Mouse (Mus musculus): ENCODE data around the gene Vwa8. TPM values are rescaled to one million over a fixed set of nuclear protein-coding genes. Genes with fewer than 3 reads are reported as not detected.

Vwa8 gene
- polyA plus RNA-seq, 1 experiment from 2014 or later, result 14.7 TPM

DNA sequence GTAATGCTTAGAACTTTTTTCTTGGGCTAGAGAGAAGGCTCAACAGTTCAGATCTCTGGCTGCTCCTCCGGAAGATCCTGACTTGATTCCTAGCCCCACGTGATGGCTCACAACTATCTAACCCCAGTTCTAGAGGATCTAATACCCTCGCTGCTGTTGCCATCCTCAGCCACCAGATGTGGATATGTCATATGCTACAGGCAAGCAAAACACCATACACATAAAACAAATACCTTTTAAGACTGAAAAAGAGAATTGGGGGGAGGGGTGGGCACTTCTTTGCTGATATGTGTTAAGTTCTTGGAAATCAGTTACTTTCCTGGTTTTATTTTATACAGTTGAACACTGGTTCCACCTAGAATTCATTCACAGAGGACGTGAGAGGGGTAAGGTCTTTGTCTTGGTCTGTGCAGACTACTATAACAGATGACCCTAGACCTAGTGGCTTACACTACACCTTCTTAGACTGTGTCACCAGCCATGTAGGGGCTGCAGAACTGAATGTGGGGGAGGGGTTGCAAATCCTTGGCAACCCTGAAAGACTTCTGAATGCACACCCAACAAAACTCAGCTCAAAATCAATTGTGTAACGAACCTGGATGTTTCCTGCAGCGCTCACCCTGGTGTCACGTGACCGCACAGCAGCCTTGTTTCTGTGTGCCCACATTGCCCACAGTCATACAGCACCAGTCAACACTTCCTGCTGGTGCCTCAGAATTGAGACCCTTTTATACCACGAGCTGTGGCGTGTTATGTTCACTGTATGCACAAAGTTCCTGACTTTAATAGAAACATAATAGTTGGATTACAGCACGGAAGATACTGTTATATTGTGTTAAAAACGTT is 394.4 kb downstream of the Vwa8 start:
- WGBS, result 81% methylated on average over 12 of the region's 12 CpGs
- no peak overlapping the region for H3K4me2 ChIP-seq (replicated peaks; ENCODE audit: low read depth, low read length)
- H3K27me3 ChIP-seq (ENCODE audit: control insufficient read depth, insufficient read depth, low read length), result no peaks in the 10 kb centered on the region
- no peaks in the 10 kb centered on the region for H3K36me3 ChIP-seq (ENCODE audit: control insufficient read depth, insufficient read depth, low read length)
- no peak overlapping the region for H3K27ac ChIP-seq (ENCODE audit: low read length)
- no peak for ATAC-seq (ENCODE audit: insufficient number of reproducible peaks, insufficient read depth, low FRiP score, low read depth)
- H3K4me3 ChIP-seq (ENCODE audit: low read depth, low read length), result no peak overlapping the region
- H3K4me1 ChIP-seq (ENCODE audit: control insufficient read depth, insufficient read depth, low read length), result 0 out of 2 replicates have a peak, but pooled peaks cover under 1% of the 10 kb centered on the region
- H3K9me3 ChIP-seq (ENCODE audit: control insufficient read depth, low read depth, low read length), result peaks cover 4% of the 10 kb centered on the region; the same call in 1 of the 2 replicates
- H3K9ac ChIP-seq (replicated peaks; ENCODE audit: low read depth, low read length), result no peak overlapping the region

GRCm38 (mm10) chr14:79244571-79244970 is 395.7 kb downstream of the Vwa8 start:
- H3K9me3 ChIP-seq (ENCODE audit: control insufficient read depth, low read depth, low read length), result peaks cover 4% of the 10 kb centered on the region; the same call in 1 of the 2 replicates
- 74% methylated on average over 3 of the region's 3 CpGs for WGBS
- H3K4me1 ChIP-seq (ENCODE audit: control insufficient read depth, insufficient read depth, low read length), result 0 out of 2 replicates have a peak, but pooled peaks cover 3% of the 10 kb centered on the region
- ATAC-seq (ENCODE audit: insufficient number of reproducible peaks, insufficient read depth, low FRiP score, low read depth), result no peak
- no peak overlapping the region for H3K9ac ChIP-seq (replicated peaks; ENCODE audit: low read depth, low read length)
- H3K4me2 ChIP-seq (replicated peaks; ENCODE audit: low read depth, low read length), result no peak overlapping the region
- H3K4me3 ChIP-seq (ENCODE audit: low read depth, low read length), result no peak overlapping the region
- no peaks in the 10 kb centered on the region for H3K36me3 ChIP-seq (ENCODE audit: control insufficient read depth, insufficient read depth, low read length)
- no peaks in the 10 kb centered on the region for H3K27me3 ChIP-seq (ENCODE audit: control insufficient read depth, insufficient read depth, low read length)
- no peak overlapping the region for H3K27ac ChIP-seq (ENCODE audit: low read length)

DNA sequence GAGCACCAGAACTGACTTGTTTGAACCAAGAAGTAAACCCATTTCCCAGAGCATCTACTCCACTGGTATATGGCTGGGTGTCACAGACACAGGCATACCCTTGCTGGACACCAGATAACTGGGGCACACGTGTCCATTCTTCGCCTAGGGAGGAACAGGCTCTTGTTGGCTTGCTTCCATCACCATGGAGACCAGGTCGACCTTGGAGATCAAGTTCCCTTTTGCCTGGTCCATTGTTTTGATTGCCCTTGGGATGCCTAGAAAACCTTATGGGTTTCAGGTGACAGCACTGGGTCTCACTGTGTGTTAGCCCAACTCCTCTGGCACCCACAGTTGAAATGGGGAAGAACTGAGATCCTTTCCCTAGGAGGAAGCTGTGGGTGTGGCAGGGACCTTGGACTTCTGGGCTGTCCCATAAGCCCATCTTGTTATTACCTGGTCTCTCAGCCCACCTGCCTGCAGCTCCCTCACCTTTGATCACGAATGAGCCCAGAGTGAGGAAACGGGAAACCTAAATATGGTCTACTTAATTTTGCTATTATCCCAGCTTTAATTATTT is 403.0 kb downstream of the Vwa8 start:
- H3K9me3 ChIP-seq (ENCODE audit: control insufficient read depth, low read depth, low read length), result no peaks in the 10 kb centered on the region
- H3K9ac ChIP-seq (replicated peaks; ENCODE audit: low read depth, low read length), result no peak overlapping the region
- no peak overlapping the region for H3K4me2 ChIP-seq (replicated peaks; ENCODE audit: low read depth, low read length)
- 64% methylated on average over 5 of the region's 5 CpGs for WGBS
- H3K27me3 ChIP-seq (ENCODE audit: control insufficient read depth, insufficient read depth, low read length), result no peaks in the 10 kb centered on the region
- no peak for ATAC-seq (ENCODE audit: insufficient number of reproducible peaks, insufficient read depth, low FRiP score, low read depth)
- no peak overlapping the region for H3K27ac ChIP-seq (ENCODE audit: low read length)
- H3K4me3 ChIP-seq (ENCODE audit: low read depth, low read length), result no peak overlapping the region
- H3K36me3 ChIP-seq (ENCODE audit: control insufficient read depth, insufficient read depth, low read length), result no peaks in the 10 kb centered on the region
- 0 out of 2 replicates have a peak, but pooled peaks cover 3% of the 10 kb centered on the region for H3K4me1 ChIP-seq (ENCODE audit: control insufficient read depth, insufficient read depth, low read length)

Other genes with a start within 250 kb of the Vwa8 start
- gene Dgkh, start 116.3 kb upstream of the Vwa8 start, polyA plus RNA-seq (2014; fragmentation: Nextera tagmentation; extraction: Ambion mirVana), result 2.7 and 3.0 TPM in 2 replicates

All from stomach, embryonic 14.5 days (tissue).